Mouse (Mus musculus) c-Kit-positive CD71-positive TER-119-negative erythroid progenitor cells, embryonic 14.5 days (primary cell): Measurements from ENCODE around the gene Dvl2.

ENCODE experiments used
- DNase-seq: peaks from one replicate; pipeline ENCODE4 v3.0.0-alpha.2; 2013; ENCODE audit warnings: low read depth

Gene Dvl2

DNA sequence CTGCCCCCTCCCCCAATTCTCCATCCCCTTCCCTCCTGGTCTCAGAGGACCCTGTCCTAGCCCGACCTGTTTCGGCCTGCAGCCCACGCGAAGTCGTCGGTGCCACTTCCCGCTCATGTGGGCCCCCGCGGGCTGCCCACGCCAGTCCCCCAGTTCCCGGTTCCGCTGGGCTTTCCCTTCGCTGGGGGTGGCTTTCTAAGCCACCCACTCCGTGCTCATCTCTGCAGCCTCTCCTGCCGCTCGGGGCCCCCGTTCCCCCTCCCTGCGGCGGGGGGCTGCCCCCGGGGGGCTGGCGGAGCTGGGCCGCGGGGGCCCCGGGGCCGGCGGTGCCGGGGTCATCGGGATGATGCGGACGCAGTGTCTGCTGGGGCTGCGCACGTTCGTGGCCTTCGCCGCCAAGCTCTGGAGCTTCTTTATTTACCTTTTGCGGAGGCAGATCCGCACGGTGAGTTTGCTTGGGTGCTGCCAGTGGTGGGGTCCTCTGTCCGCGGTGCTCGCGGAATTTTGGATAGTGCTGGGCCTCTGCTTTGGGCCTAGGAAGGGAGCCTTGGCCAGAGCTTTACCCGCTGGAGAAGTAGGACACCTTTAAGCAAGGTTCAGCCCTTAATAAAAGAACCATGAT lies 19.1 kb upstream of the Dvl2 start, which contains the start of gene Ctdnep1:
TSS of gene Ctdnep1 (plus strand) at position 16 of the 622 bp plus-strand sequence.
- DNase-seq = no peak

DNA sequence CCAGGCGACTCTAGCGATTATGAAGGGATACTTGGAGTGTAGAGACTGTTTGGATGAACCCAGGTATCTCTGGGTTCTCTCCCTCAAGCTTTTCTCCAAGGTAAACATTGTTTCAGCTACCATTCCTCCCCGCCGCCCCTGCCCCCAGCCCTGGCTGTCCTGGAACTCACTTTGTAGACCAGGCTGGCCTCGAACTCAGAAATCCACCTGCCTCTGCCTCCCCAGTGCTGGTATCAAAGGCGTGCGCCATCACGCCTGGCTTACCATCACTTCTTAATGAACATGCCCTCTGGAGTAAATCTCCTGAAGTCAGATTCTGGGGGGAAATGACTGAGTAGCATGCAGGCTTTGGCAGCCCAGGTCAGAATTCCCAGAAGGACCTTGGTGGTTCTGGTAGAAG lies 18.2 kb upstream of the Dvl2 start, which contains the start of gene Elp5:
TSS of gene Elp5 (minus strand) at position 293 of the 400 bp plus-strand sequence.
- DNase-seq = no peak

DNA sequence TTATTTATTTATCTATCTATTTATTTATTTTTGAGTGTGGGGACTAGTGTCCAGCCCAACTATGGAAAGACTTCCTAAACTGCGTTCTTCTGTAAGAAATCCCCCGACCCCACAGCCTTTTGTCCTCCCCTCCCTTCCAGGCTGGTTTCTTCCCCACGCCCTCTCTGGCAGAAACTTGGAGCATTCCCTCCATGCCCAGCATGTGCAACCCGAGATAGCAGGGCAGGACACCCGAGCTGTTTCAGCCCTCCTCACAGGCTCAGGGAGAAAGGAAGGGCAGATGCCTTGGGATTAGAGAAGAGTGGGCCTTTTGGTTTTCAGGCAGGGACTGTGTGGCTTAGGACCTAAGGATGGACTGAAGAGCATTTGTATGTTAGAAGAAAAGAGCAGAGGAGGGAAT lies 17.5 kb upstream of the Dvl2 start:
- DNase-seq = no peak

DNA sequence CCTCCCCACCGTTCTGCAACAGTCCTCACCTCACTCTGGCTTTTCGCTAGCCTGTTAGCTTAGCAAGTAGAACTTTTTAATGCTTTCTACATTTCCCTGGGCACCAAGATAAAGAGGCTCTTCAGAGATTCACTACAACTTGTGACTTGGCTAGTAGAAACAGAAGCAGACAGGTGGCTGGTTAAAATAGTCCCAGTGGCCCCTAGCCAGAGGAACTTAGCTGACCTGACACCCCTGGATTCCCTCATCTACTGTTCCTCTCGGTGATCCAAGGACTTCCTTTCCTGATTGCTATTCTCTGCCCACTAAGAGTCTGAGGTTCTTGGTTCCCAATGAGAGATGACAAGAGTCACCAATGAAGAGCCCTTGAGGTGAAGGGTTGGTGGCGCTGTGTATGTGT lies 17.0 kb upstream of the Dvl2 start:
- no peak for DNase-seq

DNA sequence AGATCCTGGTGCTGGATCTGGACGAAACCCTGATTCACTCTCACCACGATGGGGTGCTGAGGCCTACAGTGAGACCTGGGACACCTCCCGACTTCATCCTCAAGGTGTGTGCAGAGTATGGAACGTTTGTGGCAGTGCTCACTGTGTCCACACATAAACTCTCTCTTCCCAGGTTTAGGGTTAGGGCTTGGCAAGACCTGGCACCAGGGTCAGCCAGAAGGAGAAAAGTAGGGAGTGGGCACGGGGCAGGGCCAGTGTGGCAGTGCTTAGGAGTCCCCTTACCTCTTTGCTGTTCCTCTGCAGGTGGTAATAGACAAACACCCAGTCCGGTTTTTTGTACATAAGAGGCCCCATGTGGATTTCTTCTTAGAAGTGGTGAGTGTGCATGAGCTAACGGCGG lies 16.0 kb upstream of the Dvl2 start:
- no peak for DNase-seq

DNA sequence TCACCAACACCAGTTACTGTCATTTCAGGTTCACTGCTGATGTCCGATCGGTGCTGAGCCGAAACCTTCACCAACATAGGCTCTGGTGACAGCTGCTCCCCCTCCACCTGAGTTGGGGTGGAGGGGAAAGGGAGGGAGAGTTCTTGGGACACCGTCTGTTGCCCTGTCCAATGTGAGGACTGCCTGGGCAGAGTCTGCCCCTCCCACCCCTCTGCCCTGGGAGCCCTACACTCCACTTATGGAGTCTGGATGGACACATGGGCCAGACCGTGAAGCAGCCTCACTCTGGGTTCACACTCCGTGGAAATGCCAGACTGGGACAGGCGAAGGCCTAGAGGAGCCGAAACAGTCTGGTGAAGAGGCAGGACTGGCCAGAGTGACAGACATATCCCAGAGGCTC lies 10.4 kb upstream of the Dvl2 start:
- no peak for DNase-seq

DNA sequence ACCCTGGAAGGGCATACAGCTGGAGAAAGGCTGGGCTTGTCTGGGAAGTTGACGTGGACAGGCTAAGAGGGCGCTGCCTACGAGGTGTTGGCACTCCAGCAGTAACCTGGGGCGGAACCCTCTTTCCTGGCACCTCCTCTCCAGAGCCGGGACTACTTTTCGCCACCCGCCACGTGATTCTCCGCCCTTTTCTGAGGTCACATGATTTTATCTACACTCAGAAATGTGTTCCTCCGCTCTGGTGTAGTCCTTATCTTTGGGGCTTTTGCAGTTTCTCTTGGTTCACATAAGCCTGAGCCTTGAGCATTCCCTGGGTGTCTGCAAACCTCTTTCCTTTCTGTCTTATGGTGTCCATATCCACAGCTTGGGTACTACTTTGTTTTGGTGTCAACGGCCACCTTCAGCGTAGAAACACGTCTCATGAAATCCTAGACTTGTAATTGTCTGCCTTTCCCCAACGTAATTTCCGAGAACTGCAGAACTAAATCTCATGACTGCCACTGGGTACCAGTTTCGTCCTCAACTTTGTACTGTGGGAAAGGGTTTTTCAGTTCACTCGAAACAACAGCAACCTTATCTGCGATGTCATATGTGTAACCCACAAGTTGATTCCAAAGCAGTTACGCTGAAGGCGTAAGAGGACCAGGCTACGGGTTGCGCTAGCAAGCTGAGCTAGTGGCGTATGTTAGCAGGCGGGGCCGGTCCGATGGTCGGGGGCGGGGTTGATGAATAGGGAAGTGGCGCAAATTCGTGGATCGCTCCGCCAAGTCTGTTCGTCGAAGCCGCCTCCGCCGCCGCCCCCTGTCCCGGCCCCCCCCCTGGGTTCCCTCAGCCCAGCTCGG lies 9.3 kb upstream of the Dvl2 start, which contains the start of gene Gabarap:
TSS of gene Gabarap (plus strand) at position 294 of the 842 bp plus-strand sequence.
- peak; percentile 95 for DNase-seq

DNA sequence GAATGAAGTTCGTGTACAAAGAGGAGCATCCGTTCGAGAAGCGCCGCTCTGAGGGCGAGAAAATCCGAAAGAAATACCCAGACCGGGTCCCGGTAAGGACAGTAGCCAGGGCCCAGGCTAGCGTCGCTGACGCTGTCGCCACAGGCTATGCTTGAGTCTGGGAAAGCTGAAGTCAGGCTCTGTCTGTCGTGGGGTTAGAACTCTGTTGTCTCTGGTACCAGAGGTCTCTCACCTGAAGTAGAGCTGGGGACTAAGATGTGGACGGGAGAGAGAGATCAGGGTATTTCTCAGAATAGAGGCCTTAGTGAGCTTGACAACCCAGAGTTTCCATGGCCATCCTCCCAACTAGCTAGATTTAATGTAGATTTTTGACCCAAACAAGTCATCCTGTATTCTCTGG lies 8.7 kb upstream of the Dvl2 start:
- no peak for DNase-seq

DNA sequence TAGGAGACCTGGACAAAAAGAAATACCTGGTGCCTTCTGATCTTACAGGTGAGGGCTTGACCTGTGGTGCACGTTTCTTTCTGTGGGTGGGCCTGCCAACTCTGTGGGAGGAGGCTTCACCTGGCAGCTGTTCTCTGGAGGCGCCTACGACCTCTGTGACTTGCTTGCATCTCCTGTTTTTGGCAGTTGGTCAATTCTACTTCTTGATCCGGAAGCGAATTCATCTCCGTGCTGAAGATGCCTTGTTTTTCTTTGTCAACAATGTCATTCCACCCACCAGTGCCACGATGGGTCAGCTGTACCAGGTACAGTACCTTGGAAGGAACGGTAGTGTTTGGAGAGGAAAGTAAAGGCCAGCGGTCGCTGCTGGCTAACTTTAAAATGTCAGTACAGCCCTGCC lies 8.0 kb upstream of the Dvl2 start:
- no peak for DNase-seq

DNA sequence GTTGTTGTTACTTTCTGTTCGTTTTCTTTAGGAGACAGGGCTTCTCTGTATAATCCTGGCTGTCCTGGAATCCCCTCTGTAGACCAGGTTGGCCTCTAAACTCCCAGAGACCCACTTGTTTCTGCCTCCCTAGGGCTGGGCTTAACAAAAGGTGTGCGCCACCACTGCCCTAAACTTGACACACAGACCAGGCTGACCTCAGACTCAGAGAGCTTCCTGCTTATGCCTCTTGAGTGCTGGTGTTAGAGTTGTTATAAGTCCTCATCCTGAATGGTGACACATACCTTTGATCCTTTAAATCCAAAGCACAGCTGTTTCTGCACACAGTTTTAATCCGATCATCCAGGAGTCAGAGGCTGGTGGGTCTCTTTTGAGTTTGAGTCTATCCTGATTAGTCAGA lies 7.5 kb upstream of the Dvl2 start:
- DNase-seq = no peak

DNA sequence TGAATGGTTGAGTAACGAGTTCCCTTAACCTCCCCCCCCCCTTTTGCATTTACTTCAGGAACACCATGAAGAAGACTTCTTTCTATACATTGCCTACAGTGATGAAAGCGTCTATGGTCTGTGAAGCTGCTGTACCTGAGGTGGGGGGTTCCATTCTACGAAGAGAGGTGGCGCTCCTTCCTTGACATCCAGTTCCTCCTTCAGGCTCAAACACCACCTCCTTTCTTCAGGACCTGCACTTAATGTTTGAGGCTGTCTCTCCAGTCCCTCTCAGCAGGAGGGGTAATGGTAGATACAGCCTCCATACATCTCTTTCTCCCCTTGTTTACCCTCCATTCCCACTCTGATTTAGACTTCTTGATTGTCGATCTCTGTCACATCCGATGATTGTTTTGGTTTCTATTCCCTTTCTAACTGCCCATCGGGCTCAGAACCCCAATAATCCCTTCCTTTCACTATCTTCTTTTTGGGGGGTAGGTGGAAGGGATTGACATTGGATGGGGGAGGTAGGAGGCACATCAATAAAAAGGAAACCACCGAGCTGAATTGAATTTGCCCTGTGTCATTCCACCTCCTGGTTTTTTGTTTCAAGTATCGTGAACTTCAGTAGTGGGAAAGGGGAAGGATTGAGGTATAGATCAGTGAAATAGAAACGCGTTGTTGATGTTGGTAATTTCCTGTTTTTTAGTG lies 5.8 kb upstream of the Dvl2 start:
- DNase-seq = no peak

DNA sequence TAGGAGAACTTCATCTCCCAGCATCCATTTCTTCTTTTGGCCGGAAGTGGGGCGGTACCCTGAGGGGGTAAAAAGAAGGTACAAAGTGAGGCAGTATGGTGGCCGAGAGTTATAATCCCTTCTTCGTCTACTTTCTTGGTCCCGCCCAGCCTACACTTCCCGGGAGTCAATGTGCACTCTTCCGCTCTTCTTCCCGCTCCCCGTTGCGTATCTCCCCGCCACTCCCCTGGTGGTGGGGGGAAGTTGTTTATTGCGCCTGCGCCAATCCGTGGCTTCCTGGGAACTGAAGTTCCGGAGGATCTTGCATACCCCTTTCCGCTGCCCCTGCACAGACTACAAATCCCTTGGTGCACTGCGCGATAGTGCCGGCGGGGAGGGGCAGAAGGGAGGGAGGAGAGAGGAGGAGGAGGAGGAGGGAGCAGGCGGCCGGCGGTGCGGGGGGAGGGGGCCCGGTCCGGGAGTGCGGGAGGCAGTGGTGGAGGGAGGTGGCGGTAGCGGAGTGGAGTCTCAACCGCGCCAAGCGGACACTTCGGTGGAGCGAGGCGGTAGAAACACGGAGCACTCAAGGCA lies 4.9 kb upstream of the Dvl2 start, which contains the start of gene Phf23:
TSS of gene Phf23 (plus strand) at position 387 of the 570 bp plus-strand sequence.
- DNase-seq = peak; percentile 98

DNA sequence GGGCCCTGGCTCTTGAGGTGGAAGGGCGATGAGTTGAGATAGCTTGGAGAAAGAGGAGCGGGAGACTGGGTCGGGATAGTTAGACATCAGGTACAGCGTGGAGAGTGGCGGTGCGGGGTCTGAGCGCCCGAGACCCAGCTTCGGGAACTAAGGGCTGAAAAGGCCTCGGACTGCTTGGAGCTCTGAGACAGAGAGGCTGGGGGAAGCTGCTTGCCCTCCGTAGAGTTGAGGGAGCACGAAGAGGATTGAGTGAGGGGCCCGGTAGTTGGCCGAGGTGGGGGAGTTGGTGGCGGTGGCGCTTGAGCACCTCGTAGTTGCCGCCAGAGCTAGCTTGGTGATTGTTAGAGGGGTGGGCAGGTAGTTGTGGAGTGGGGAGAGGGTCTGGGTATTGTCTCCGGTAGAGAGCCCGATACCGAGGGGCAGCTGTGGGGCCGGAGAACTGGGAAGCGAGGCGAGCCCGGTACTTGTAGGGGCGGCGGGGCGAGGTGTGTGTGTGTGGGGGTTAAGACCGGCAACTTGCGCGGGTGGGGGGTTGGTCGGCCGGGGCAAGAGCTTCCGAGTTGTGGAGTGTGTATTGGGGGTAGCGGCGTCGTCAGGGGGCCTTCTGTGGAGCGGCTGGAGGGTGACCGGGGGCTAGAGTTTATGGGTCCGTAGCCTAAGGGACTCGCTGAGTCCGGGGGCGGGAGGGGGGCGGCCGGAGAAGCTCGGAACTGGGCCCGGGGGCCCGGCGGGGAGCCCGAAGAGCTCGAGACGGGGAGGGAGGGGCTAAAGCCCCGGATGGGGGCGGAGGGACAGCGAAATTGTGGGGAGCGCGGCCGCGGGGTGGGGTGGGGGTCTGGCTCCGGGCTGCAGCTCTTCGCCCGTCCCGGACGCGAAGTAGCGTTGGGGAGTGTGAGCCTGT lies 4.0 kb upstream of the Dvl2 start:
- DNase-seq = no peak

DNA sequence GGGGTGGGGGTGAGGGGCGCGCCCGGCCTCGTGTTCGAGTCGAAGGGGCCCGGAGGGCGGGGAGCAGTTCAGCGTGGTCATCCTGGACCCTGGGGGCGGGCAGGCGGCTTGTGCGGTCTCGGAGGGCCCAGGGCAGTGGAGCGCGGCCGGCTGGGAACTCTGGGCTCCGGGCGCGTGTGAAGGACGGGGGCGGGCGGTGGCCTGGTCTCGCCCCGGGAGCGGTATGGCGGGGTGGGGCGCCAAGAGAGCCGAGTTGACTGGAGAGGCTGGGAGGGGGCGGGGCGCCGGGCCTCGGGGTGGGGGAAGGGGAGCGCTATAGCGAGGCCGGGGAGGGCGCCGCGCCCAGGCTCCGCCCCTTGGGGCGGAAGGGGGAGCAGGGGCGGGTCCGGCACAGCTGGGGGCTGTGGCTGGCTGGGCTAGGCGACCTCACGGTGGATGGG lies 3.3 kb upstream of the Dvl2 start:
- peak; percentile 78 for DNase-seq

DNA sequence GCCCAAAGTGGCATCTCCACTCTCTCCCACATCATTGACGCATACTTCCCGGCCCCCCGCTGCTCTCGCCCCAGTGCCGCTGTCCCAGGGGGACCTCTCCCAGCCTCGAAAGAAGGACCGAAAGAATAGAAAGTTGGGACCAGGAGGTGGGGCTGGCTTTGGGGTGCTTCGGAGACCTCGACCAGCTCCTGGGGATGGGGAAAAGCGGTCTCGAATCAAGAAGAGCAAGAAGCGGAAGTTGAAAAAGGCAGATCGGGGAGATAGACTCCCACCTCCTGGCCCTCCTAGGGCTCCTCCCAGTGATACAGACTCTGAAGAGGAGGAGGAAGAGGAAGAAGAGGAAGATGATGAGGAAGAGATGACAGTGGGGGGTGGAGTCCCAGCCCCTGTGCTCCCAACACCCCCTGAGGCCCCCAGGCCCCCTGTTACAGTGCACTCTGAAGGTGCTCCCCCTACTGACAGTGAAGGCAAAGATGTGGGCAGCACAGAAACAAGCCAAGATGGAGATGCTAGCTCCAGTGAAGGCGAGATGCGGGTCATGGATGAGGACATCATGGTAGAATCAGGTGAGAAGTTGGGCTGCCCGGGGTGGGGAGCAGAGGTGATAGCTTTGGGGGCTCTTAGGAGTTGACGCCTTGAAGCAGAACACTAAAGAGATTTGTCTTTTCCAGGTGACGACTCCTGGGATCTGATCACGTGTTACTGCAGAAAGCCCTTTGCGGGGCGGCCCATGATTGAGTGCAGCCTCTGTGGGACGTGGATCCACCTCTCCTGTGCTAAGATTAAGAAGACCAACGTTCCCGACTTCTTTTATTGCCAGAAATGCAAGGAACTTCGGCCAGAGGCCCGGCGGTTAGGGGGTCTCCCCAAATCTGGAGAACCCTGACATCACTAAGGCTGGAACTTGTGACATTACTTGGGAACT lies 1.6 kb upstream of the Dvl2 start:
- DNase-seq = no peak

DNA sequence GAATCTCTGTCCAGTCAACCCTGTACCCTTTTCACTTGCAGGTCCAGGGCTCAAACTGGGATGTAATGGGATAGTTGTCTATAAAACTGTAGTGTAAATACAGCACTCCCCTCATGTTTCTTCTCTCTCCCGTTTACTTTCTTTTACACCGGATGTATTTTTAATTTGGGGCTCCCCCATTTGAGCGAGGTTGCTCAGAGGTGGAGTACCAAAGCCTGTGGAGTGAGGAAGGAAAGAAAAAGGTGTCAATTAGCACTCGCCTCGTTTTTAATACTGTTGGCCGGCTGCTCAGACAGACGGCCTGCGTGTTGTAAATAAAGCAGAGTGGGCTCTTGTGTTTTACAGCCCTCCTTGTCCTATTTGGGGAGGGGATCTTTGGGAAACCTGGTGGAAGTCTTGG lies 729 bp upstream of the Dvl2 start:
- no peak for DNase-seq

DNA sequence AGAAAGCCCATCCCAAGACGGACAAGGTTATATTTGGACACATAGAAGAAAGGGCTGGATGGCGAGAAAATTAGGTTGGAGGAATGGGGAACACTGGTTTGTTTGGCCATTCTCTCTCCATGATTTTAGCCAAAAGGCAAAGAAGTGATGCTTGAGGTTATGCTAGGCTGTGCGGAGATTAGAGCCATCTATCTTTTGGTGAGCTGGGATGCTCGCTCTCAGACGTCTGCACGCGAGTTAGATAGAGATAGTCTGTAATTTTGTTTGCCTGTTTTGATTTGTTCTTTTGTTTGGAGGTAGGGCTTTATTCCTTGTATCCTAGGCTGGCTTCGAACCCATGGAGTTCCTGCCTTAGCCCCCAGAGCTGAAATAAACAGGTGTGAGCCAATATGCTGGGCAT lies 764 bp downstream of the Dvl2 start:
- DNase-seq = no peak

DNA sequence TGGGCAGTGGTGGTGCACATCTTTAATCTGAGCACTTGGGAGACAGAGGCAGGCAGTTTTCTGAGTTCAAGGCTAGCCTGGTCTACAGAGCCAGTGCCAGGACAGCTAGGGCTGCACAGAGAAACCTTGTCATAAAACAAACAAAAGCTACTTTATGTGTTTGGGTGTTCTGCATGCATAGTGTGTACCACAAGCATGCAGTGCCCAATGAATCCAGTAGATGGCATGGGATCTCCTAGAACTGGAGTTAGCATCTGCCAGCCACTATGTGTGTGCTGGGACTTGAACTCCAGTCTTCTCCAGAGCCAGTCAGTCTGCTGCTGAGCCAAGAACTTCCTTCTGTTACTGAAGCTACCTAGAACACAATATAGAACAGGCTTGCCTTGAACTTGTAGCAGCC lies 1.5 kb downstream of the Dvl2 start:
- peak; percentile 72 for DNase-seq

DNA sequence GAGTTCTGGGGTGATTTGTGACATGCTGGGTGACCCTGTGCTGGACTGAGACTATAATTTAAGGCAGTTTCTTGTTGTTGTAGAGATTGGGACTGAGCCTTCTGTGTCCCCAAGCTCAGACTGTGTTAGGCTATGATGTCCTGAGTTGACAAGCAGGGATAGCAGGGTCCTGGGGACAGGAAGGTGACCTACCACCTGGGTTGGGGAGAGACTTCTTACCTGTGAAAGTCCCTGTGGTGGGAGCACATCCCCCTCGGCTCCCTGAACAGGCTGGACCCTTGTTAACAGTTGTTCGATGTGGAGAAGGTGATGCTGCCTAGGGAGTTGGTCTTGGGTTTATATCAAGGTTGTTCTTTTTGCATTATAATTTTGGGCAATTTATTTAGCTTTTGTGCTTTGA lies 2.1 kb downstream of the Dvl2 start:
- DNase-seq = no peak

DNA sequence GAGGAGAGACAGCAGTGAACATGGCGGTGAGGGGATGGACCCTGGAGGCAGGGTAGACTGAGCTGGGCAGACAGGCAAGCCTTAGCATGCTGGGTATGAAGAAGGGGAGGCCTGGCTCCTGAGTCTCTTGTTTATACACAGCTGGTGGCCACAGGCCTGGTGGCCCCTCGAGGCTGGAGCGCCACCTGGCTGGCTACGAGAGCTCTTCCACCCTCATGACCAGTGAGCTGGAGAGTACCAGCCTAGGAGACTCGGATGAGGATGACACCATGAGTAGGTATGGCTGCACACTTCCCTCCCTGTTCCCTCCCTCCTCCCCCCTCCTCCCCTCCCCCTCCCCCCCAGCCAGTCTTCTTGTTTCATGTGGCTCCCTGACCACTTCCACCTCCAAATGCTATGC lies 5.1 kb downstream of the Dvl2 start:
- no peak for DNase-seq
